Mouse (Mus musculus): ENCODE data around the gene Rpl18a. TPM values are rescaled to one million over a fixed set of nuclear protein-coding genes. Genes with fewer than 3 reads are reported as not detected.

Rpl18a gene
- polyA plus RNA-seq, 1 experiment: 1,792 TPM

GRCm38 (mm10) chr8:70925754-70926153, 28.5 kb upstream of the Rpl18a start:
- TF ChIP-seq CTCF (IDR thresholded peaks at IDR 0.05; ENCODE audit: borderline replicate concordance, insufficient read depth, low read length) (no peak), POLR2A (IDR thresholded peaks at IDR 0.05; ENCODE audit: low read depth, low read length) (no peak)
- Histone ChIP-seq H3K27ac (ENCODE audit: insufficient read depth, low read length) (no peak overlapping the region), H3K4me3 (ENCODE audit: insufficient read depth, low read length) (no peak overlapping the region), H3K4me1 (ENCODE audit: control insufficient read depth, insufficient read depth, low read length) (no peaks in the 10 kb centered on the region)

GRCm38 (mm10) chr8:70924151-70924550, 26.9 kb upstream of the Rpl18a start:
- Histone ChIP-seq H3K4me1 (ENCODE audit: control insufficient read depth, insufficient read depth, low read length) (no peaks in the 10 kb centered on the region), H3K27ac (ENCODE audit: insufficient read depth, low read length) (no peak overlapping the region), H3K4me3 (ENCODE audit: insufficient read depth, low read length) (no peak overlapping the region)
- TF ChIP-seq POLR2A (IDR thresholded peaks at IDR 0.05; ENCODE audit: low read depth, low read length) (no peak), CTCF (IDR thresholded peaks at IDR 0.05; ENCODE audit: borderline replicate concordance, insufficient read depth, low read length) (no peak)

- TF ChIP-seq CTCF (IDR thresholded peaks at IDR 0.05; ENCODE audit: borderline replicate concordance, insufficient read depth, low read length) (no peak), POLR2A (IDR thresholded peaks at IDR 0.05; ENCODE audit: low read depth, low read length) (no peak)
- H3K27ac ChIP-seq (ENCODE audit: insufficient read depth, low read length): no peak overlapping the region
- H3K4me3 ChIP-seq (ENCODE audit: insufficient read depth, low read length): no peak overlapping the region
- no peaks in the 10 kb centered on the region for H3K4me1 ChIP-seq (ENCODE audit: control insufficient read depth, insufficient read depth, low read length)
These were observed 23.1 kb upstream of the Rpl18a start for GRCm38 (mm10) chr8:70920049-70920922.

- H3K27ac ChIP-seq (ENCODE audit: insufficient read depth, low read length): no peak overlapping the region
- no peaks in the 10 kb centered on the region; the same call in 1 of the 2 replicates for H3K4me1 ChIP-seq (ENCODE audit: control insufficient read depth, insufficient read depth, low read length)
- TF ChIP-seq CTCF (IDR thresholded peaks at IDR 0.05; ENCODE audit: borderline replicate concordance, insufficient read depth, low read length): no peak
- TF ChIP-seq POLR2A (IDR thresholded peaks at IDR 0.05; ENCODE audit: low read depth, low read length): no peak
- H3K4me3 ChIP-seq (ENCODE audit: insufficient read depth, low read length): no peak overlapping the region
These were observed 17.5 kb upstream of the Rpl18a start for GRCm38 (mm10) chr8:70914704-70915103.

- H3K4me1 ChIP-seq (ENCODE audit: control insufficient read depth, insufficient read depth, low read length): no peaks in the 10 kb centered on the region; the same call in 1 of the 2 replicates
- no peak overlapping the region for H3K4me3 ChIP-seq (ENCODE audit: insufficient read depth, low read length)
- no peak overlapping the region for H3K27ac ChIP-seq (ENCODE audit: insufficient read depth, low read length)
- TF ChIP-seq POLR2A (IDR thresholded peaks at IDR 0.05; ENCODE audit: low read depth, low read length): no peak
- TF ChIP-seq CTCF (IDR thresholded peaks at IDR 0.05; ENCODE audit: borderline replicate concordance, insufficient read depth, low read length): no peak
These were observed 16.3 kb upstream of the Rpl18a start for GRCm38 (mm10) chr8:70913523-70913922.

- no peaks in the 10 kb centered on the region; the same call in 1 of the 2 replicates for H3K4me1 ChIP-seq (ENCODE audit: control insufficient read depth, insufficient read depth, low read length)
- no peak overlapping the region for H3K4me3 ChIP-seq (ENCODE audit: insufficient read depth, low read length)
These were observed 15.7 kb upstream of the Rpl18a start for GRCm38 (mm10) chr8:70912955-70913354.

GRCm38 (mm10) chr8:70911596-70911995, 14.4 kb upstream of the Rpl18a start:
- no peak overlapping the region for H3K4me3 ChIP-seq (ENCODE audit: insufficient read depth, low read length)
- no peak overlapping the region for H3K27ac ChIP-seq (ENCODE audit: insufficient read depth, low read length)
- TF ChIP-seq CTCF (IDR thresholded peaks at IDR 0.05; ENCODE audit: borderline replicate concordance, insufficient read depth, low read length) (no peak), POLR2A (IDR thresholded peaks at IDR 0.05; ENCODE audit: low read depth, low read length) (no peak)
- peaks cover 5% of the 10 kb centered on the region for H3K4me1 ChIP-seq (ENCODE audit: control insufficient read depth, insufficient read depth, low read length)

More at GRCm38 (mm10) chr8:70912955-70913354, 15.7 kb upstream of the Rpl18a start:
- TF ChIP-seq POLR2A (IDR thresholded peaks at IDR 0.05; ENCODE audit: low read depth, low read length) (no peak), CTCF (IDR thresholded peaks at IDR 0.05; ENCODE audit: borderline replicate concordance, insufficient read depth, low read length) (no peak)
- no peak overlapping the region for H3K27ac ChIP-seq (ENCODE audit: insufficient read depth, low read length)

GRCm38 (mm10) chr8:70907518-70907917, 10.3 kb upstream of the Rpl18a start:
- H3K27ac ChIP-seq (ENCODE audit: insufficient read depth, low read length): no peak overlapping the region
- TF ChIP-seq CTCF (IDR thresholded peaks at IDR 0.05; ENCODE audit: borderline replicate concordance, insufficient read depth, low read length) (no peak), POLR2A (IDR thresholded peaks at IDR 0.05; ENCODE audit: low read depth, low read length) (no peak)
- no peak overlapping the region for H3K4me3 ChIP-seq (ENCODE audit: insufficient read depth, low read length)
- H3K4me1 ChIP-seq (ENCODE audit: control insufficient read depth, insufficient read depth, low read length): peaks cover 9% of the 10 kb centered on the region

- peak within 1 kb of the TSS; percentile 59 for H3K27ac ChIP-seq (ENCODE audit: insufficient read depth, low read length)
- TF ChIP-seq POLR2A (IDR thresholded peaks at IDR 0.05; ENCODE audit: low read depth, low read length): peak; percentile 87
- TF ChIP-seq CTCF (IDR thresholded peaks at IDR 0.05; ENCODE audit: borderline replicate concordance, insufficient read depth, low read length): no peak
- peaks cover 9% of the 10 kb centered on the region for H3K4me1 ChIP-seq (ENCODE audit: control insufficient read depth, insufficient read depth, low read length)
- peak within 1 kb of the TSS; percentile 50 for H3K4me3 ChIP-seq (ENCODE audit: insufficient read depth, low read length)
These were observed 8.9 kb upstream of the Rpl18a start, which contains the start of gene Map1s for GRCm38 (mm10) chr8:70905831-70906736. TSS of gene Map1s (plus strand) at chr8:70905932.
